Mouse (Mus musculus): ENCODE data around the gene Atp2a2. TPM values are rescaled to one million over a fixed set of nuclear protein-coding genes. Genes with fewer than 3 reads are reported as not detected.
"Not testable (repeated sequence)": the region's sequence is repeated elsewhere in the genome, so short reads cannot be mapped to it uniquely, and the experiment has no call there.

Gene Atp2a2
- polyA plus RNA-seq, 1 experiment: 422 TPM

- no peak for DNase-seq
- 84% methylated on average over 10 of the region's 10 CpGs for WGBS
- H3K4me1 ChIP-seq (ENCODE audit: control insufficient read depth, insufficient read depth, low read length): peaks cover 3% of the 10 kb centered on the region; the same call in 1 of the 2 replicates
- no peak overlapping the region for H3K4me3 ChIP-seq (replicated peaks; ENCODE audit: insufficient read depth, low read depth, low read length)
- no peaks in the 10 kb centered on the region for H3K27me3 ChIP-seq (ENCODE audit: control insufficient read depth, insufficient read depth, low read length)
- TF ChIP-seq CTCF (IDR thresholded peaks at IDR 0.05; ENCODE audit: borderline replicate concordance, insufficient read depth, low read depth, low read length): no peak
- no peak for TF ChIP-seq POLR2A (IDR thresholded peaks at IDR 0.05; ENCODE audit: borderline replicate concordance, insufficient read depth, low read length)
- no peak overlapping the region for H3K27ac ChIP-seq (ENCODE audit: insufficient read depth, low read length)
Measured at GRCm38 (mm10) chr5:122491385-122491784, 10.6 kb downstream of the Atp2a2 start.

- 90% methylated on average over 2 of the region's 2 CpGs for WGBS
- DNase-seq: no peak
- Histone ChIP-seq H3K4me3 (replicated peaks; ENCODE audit: insufficient read depth, low read depth, low read length) (no peak overlapping the region), H3K27ac (ENCODE audit: insufficient read depth, low read length) (no peak overlapping the region), H3K27me3 (ENCODE audit: control insufficient read depth, insufficient read depth, low read length) (no peaks in the 10 kb centered on the region), H3K4me1 (ENCODE audit: control insufficient read depth, insufficient read depth, low read length) (peaks cover 5% of the 10 kb centered on the region; the same call in 1 of the 2 replicates)
- no peak for TF ChIP-seq POLR2A (IDR thresholded peaks at IDR 0.05; ENCODE audit: borderline replicate concordance, insufficient read depth, low read length)
- no peak for TF ChIP-seq CTCF (IDR thresholded peaks at IDR 0.05; ENCODE audit: borderline replicate concordance, insufficient read depth, low read depth, low read length)
Measured at GRCm38 (mm10) chr5:122490148-122490547, 11.9 kb downstream of the Atp2a2 start.

GRCm38 (mm10) chr5:122487825-122488224 lies 14.2 kb downstream of the Atp2a2 start:
- peaks cover 3% of the 10 kb centered on the region; the same call in 1 of the 2 replicates for H3K4me1 ChIP-seq (ENCODE audit: control insufficient read depth, insufficient read depth, low read length)
- DNase-seq: peak in 1 of 2 experiments; percentile 34
- 19% methylated on average over 6 of the region's 6 CpGs for WGBS
- H3K27me3 ChIP-seq (ENCODE audit: control insufficient read depth, insufficient read depth, low read length): no peaks in the 10 kb centered on the region
- TF ChIP-seq CTCF (IDR thresholded peaks at IDR 0.05; ENCODE audit: borderline replicate concordance, insufficient read depth, low read depth, low read length) (no peak), POLR2A (IDR thresholded peaks at IDR 0.05; ENCODE audit: borderline replicate concordance, insufficient read depth, low read length) (no peak)
- no peak overlapping the region for H3K27ac ChIP-seq (ENCODE audit: insufficient read depth, low read length)
- no peak overlapping the region for H3K4me3 ChIP-seq (replicated peaks; ENCODE audit: insufficient read depth, low read depth, low read length)

- H3K4me1 ChIP-seq (ENCODE audit: control insufficient read depth, insufficient read depth, low read length); H3K4me3 ChIP-seq (replicated peaks; ENCODE audit: insufficient read depth, low read depth, low read length); H3K27ac ChIP-seq (ENCODE audit: insufficient read depth, low read length); DNase-seq; H3K27me3 ChIP-seq (ENCODE audit: control insufficient read depth, insufficient read depth, low read length): not testable (repeated sequence)
- 79% methylated on average over 5 of the region's 5 CpGs for WGBS
Measured at GRCm38 (mm10) chr5:122486243-122486642, 15.8 kb downstream of the Atp2a2 start.

GRCm38 (mm10) chr5:122482733-122483391 lies 19.2 kb downstream of the Atp2a2 start:
- no peak for DNase-seq
- Histone ChIP-seq H3K4me3 (replicated peaks; ENCODE audit: insufficient read depth, low read depth, low read length) (no peak overlapping the region), H3K4me1 (ENCODE audit: control insufficient read depth, insufficient read depth, low read length) (peaks cover 3% of the 10 kb centered on the region; the same call in 1 of the 2 replicates), H3K27me3 (ENCODE audit: control insufficient read depth, insufficient read depth, low read length) (no peaks in the 10 kb centered on the region), H3K27ac (ENCODE audit: insufficient read depth, low read length) (no peak overlapping the region)
- 78% methylated on average over 6 of the region's 6 CpGs for WGBS
- TF ChIP-seq POLR2A (IDR thresholded peaks at IDR 0.05; ENCODE audit: borderline replicate concordance, insufficient read depth, low read length) (no peak), CTCF (IDR thresholded peaks at IDR 0.05; ENCODE audit: borderline replicate concordance, insufficient read depth, low read depth, low read length) (no peak)

- no peak for DNase-seq
- WGBS: 24% methylated on average over 5 of the region's 5 CpGs
- Histone ChIP-seq H3K27ac (ENCODE audit: insufficient read depth, low read length) (no peak overlapping the region), H3K27me3 (ENCODE audit: control insufficient read depth, insufficient read depth, low read length) (no peaks in the 10 kb centered on the region), H3K4me3 (replicated peaks; ENCODE audit: insufficient read depth, low read depth, low read length) (no peak overlapping the region), H3K4me1 (ENCODE audit: control insufficient read depth, insufficient read depth, low read length) (peaks cover 3% of the 10 kb centered on the region; the same call in 1 of the 2 replicates)
- TF ChIP-seq POLR2A (IDR thresholded peaks at IDR 0.05; ENCODE audit: borderline replicate concordance, insufficient read depth, low read length) (no peak), CTCF (IDR thresholded peaks at IDR 0.05; ENCODE audit: borderline replicate concordance, insufficient read depth, low read depth, low read length) (no peak)
Measured at GRCm38 (mm10) chr5:122481844-122482243, 20.2 kb downstream of the Atp2a2 start.

- 47% methylated on average over 2 of the region's 2 CpGs for WGBS
- no peak for DNase-seq
- TF ChIP-seq CTCF (IDR thresholded peaks at IDR 0.05; ENCODE audit: borderline replicate concordance, insufficient read depth, low read depth, low read length) (no peak), POLR2A (IDR thresholded peaks at IDR 0.05; ENCODE audit: borderline replicate concordance, insufficient read depth, low read length) (no peak)
- H3K27me3 ChIP-seq (ENCODE audit: control insufficient read depth, insufficient read depth, low read length): no peaks in the 10 kb centered on the region
- no peak overlapping the region for H3K27ac ChIP-seq (ENCODE audit: insufficient read depth, low read length)
- no peak overlapping the region for H3K4me3 ChIP-seq (replicated peaks; ENCODE audit: insufficient read depth, low read depth, low read length)
- H3K4me1 ChIP-seq (ENCODE audit: control insufficient read depth, insufficient read depth, low read length): peaks cover 4% of the 10 kb centered on the region; the same call in 1 of the 2 replicates
Measured at GRCm38 (mm10) chr5:122479131-122479530, 22.9 kb downstream of the Atp2a2 start.

GRCm38 (mm10) chr5:122477492-122477891 lies 24.5 kb downstream of the Atp2a2 start:
- Histone ChIP-seq H3K4me1 (ENCODE audit: control insufficient read depth, insufficient read depth, low read length) (peaks cover 4% of the 10 kb centered on the region; the same call in 1 of the 2 replicates), H3K27me3 (ENCODE audit: control insufficient read depth, insufficient read depth, low read length) (no peaks in the 10 kb centered on the region), H3K27ac (ENCODE audit: insufficient read depth, low read length) (no peak overlapping the region), H3K4me3 (replicated peaks; ENCODE audit: insufficient read depth, low read depth, low read length) (no peak overlapping the region)
- WGBS: 86% methylated on average over 3 of the region's 3 CpGs
- TF ChIP-seq CTCF (IDR thresholded peaks at IDR 0.05; ENCODE audit: borderline replicate concordance, insufficient read depth, low read depth, low read length): no peak
- no peak for TF ChIP-seq POLR2A (IDR thresholded peaks at IDR 0.05; ENCODE audit: borderline replicate concordance, insufficient read depth, low read length)
- DNase-seq: peak in 1 of 2 experiments; percentile 44
